Mouse (Mus musculus): ENCODE data around the gene Pon3.

DNA sequence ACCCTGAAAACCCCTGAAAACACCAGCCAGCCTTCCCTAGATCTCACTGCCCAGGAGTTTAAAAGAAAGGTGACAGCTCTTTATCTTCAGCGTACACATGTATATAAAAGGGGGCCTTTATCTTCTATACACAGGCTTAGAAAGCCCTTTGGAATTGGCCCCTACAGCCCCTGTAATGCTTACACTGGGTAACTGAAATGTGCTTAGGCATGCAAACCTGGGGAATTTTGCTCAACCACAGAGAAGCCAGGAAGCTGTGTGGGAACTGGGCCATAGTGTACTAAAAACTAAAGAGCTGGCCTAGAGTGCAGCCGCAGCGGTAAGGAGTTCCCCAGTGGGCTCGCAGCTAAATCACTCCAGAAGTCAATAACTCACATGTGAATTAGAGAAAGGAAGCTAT, 35.4 kb upstream of the Pon3 start:
- TF ChIP-seq POLR2A (IDR thresholded peaks at IDR 0.05; ENCODE audit: extremely low read depth, insufficient read depth, low read length), result no peak
- TF ChIP-seq CTCF (IDR thresholded peaks at IDR 0.05; ENCODE audit: extremely low read depth, insufficient read depth, low read length), result no peak
